Mouse (Mus musculus) heart, postnatal 0 days (tissue): ENCODE results near the gene P4ha1.

Source experiments
- CTCF ChIP-seq: IDR thresholded peaks from 2 replicates; pipeline ENCODE4 v1.5.1; 2016; ENCODE audit warnings: antibody characterized with exemption, control low read depth, low read depth
- EP300 ChIP-seq: IDR thresholded peaks from 2 replicates; pipeline ENCODE4 v1.6.1; 2016; ENCODE audit warnings: antibody characterized with exemption, low read depth

- TF ChIP-seq EP300 (no peak), CTCF (no peak)
Observed at GRCm38 (mm10) chr10:59323488-59324161, 529 bp downstream of the P4ha1 start.
